Mouse (Mus musculus) urinary bladder, postnatal 36 days (tissue): ENCODE results near the gene 4930507D05Rik.
"Not testable (repeated sequence)": the region's sequence is repeated elsewhere in the genome, so short reads cannot be mapped to it uniquely, and the experiment has no call there.

Source experiments
- DNase-seq, 2 experiments: peaks; one replicate each; pipeline ENCODE4 v3.0.0; 2022; ENCODE audit warnings: low spot score in 2 of 2, mixed read lengths in 1 of 2

4930507D05Rik gene

GRCm38 (mm10) chr10:62449364-62450279 is at the start of gene 4930507D05Rik, which contains the start of gene Supv3l1:
TSS of gene 4930507D05Rik (plus strand) at chr10:62449489.
TSS of gene Supv3l1 (minus strand) at chr10:62449738.
- peak; percentile 87 to 88 for DNase-seq

DNA sequence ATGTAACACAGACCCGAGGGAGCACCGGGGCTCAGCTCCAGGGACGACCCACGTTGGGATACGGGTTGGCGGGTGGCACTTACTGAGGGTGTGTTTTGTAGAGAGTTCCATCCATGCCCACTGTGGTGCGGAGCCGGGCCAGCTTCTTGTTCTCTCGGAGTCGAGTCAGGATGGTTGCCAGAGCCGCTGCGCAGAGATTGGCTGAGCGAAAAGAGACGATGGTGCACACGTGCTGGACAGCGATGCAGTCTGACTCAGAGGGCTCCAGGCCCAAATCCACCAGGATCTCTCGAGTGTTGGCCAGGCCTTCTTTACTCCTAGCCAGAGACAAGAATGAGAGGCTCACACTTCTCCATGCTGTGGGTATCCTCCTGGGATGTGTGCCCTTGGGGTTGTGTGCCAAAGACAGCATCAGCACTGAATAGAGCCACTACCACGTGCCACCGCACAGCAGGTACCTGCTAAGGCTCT is 47.6 kb upstream of the 4930507D05Rik start:
- DNase-seq = peak in 1 of 2 experiments; percentile 20

GRCm38 (mm10) chr10:62404901-62405300 is 44.4 kb upstream of the 4930507D05Rik start:
- DNase-seq = no peak

- DNase-seq = peak; percentile 53 to 59
Measured at GRCm38 (mm10) chr10:62410943-62411342, 38.3 kb upstream of the 4930507D05Rik start.

- no peak for DNase-seq
Measured at GRCm38 (mm10) chr10:62411431-62412410, 37.6 kb upstream of the 4930507D05Rik start.

GRCm38 (mm10) chr10:62412906-62413605 is 36.2 kb upstream of the 4930507D05Rik start:
- peak; percentile 23 to 43 for DNase-seq

- peak in 1 of 2 experiments; percentile 13 for DNase-seq
Measured at GRCm38 (mm10) chr10:62413606-62413982, 35.7 kb upstream of the 4930507D05Rik start.

DNA sequence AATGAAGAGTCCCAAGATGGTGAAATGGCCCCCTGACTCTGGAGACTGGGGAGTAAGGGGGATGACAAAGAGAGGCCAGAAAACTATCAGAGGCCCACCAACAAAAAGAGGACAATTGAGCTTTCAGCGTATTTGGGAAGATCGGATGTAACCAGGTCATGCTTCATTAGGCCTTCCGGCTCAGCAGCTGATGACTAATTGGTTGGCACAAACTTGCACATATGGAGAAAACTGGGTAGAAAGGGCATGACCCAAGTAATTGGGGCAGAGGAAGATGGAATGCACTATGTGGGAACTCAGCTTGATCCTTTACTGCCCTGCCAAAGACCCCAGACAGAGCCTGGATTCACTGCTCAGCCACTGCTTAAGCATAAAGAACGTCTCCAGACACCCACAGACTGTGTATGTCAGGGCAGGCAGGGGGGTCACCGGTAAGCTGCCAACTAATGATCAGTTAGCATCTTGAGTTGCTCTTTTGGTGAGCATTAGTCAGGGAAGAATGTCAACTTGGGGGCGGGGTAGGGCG is 30.4 kb upstream of the 4930507D05Rik start:
- no peak for DNase-seq

GRCm38 (mm10) chr10:62419422-62419821 is 29.9 kb upstream of the 4930507D05Rik start:
- DNase-seq = no peak

GRCm38 (mm10) chr10:62420399-62420798 is 28.9 kb upstream of the 4930507D05Rik start:
- DNase-seq = no peak

DNA sequence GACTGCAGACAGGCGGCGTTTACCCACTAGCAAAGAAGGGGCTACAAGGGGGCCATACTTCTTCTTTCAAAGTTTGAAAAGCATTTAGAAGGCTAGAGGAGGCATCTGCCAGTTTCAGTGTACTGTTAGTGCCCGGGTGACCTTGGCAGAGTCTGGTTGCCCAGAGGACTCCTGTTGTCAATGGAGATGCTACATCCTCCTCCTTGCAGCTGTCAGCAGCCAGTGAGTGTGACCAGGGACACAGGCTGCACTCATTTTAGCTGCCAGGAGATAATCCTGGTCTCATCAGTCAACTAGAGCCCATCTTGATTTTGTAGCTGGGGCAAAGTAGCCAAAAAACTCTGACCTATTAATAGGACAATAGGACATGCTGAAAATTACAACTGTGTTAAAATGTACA is 28.2 kb upstream of the 4930507D05Rik start:
- no peak for DNase-seq

- no peak for DNase-seq
Measured at GRCm38 (mm10) chr10:62422255-62422654, 27.0 kb upstream of the 4930507D05Rik start, which contains the start of gene Hkdc1. TSS of gene Hkdc1 (minus strand) at chr10:62422491.

DNA sequence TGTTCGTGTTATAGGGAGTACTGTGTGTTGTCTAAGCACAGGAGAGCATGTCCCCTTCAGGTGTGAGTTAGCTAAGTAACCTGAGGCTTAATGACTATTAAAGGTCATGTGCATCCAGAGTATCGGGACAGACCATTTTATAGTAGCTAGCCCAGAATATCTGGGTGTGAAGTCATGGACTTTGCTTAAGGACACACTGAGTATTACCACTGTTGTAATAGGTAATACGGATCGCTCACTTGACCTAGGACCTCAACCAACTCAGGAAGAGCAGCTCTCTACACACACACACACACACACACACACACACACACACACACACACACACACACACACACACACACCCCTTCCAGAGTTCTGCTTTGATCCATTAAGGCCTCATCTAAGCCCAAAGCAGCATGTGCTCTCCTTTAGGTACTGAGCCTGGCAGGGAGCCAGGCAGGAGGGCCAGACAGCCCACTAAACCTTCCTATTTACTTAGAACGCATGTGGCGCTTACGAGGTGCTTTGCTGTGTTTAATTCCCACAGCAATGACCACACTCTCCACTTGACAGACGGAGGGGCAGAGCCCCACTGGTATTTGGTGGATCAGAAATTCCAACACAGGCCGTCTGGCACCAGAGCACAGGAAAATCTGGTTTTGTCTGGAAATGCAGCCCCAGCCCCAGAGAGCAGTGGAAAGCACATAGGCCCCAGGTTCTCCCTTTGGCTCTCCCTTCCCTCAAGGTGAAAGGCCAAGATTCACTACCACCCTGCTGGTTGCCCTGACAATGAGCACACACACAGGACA is 24.0 kb upstream of the 4930507D05Rik start:
- DNase-seq = no peak

DNA sequence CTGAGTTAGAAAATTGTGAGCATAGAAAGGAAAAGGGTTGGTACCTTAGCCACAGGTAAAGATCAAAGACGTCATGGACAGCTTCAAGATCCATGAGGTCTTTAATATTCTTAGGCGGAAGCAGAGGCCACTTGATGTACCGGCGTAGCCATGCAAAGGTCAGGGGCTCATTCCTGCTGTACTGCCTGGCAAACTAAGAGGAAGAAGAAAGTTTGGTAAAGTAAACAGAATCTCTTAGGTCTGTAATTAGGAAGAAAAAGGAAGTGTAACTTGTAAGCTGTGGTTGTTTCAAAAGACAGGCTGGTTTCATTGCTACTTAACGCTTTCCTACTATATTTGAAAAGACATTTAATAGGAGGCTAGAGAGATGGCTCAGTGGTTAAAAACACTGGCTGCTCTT is 18.9 kb upstream of the 4930507D05Rik start:
- DNase-seq = no peak

GRCm38 (mm10) chr10:62450280-62450640 is 971 bp downstream of the 4930507D05Rik start:
- DNase-seq = no peak

DNA sequence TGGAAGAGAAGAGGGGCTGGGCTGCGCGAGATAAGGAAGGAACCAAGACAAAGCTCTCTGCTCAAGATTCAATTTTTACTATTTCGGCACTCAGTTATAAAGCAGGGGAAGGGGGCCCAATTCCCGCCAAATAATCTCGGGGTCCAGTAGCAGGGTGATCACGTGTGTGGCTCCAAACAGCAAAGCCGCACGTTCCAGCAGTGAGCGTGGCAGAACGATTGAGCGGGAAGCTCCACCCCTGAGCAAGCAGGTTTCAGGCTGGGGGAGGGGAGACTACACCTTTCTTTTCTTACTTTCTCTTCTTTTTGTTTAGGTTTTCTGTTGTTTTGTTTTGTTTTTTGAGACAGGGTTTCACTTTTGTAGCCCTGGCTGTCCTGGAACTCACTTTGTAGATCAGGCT is 2.7 kb downstream of the 4930507D05Rik start:
- not testable (repeated sequence) for DNase-seq

DNA sequence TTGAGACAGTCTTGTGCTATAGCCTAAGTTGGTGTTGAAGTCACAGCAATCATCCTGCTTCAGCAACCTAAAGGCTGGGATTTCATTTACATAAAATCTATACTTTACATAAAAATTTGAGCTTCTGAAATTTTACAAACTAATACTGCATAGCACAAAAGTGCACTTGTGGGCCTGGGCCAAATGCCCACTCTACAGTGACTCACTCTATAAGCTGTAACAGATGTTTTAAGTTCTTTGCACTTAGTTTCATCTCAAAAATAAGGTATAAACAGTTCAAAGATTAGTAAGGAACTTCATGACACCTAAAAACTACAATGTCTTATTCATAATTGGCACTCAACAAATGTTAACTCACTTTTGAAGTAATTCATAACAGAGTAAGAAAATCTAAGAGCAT is 12.0 kb downstream of the 4930507D05Rik start:
- DNase-seq = no peak

DNA sequence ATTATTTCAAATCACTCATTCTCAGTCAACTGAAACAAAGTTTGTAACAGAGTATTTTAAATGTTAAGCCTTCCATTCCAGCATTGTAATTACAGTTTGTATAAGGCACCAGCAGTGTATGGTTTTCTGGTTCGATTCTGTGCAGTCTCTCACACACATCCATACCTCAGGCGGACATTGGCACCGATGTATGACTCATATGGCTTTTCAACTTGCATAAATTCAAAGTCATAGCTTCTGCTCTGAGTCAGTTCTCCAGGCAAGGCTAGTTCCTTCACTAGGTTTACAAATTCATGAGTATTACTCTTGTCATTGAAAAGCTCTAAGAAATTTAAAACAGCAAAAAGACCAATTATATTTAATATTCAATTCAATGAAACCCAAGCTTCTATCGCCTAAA is 20.4 kb downstream of the 4930507D05Rik start:
- DNase-seq = no peak

GRCm38 (mm10) chr10:62471105-62471504 is 21.8 kb downstream of the 4930507D05Rik start:
- DNase-seq = no peak

DNA sequence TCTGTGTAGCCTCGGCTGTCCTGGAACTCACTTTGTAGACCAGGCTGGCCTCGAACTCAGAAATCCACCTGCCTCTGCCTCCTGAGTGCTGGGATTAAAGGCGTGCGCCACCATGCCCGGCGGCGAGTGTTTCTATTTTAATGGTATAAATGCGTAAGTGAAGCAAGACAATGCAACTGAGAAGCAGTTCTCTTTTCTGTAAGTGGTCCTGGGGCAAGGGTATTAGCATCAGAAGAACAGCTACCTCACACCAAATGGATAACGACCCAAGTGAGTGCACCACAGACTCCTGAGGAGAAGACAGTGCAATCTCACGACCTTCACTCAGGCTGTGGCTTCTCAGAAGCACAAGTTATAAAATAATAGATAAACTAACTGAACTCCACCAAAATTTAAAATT is 25.7 kb downstream of the 4930507D05Rik start:
- DNase-seq = no peak
